Mouse (Mus musculus) intestine, postnatal 0 days (tissue): ENCODE results near the gene Arhgef19. TPM values are rescaled to one million over a fixed set of nuclear protein-coding genes. Genes with fewer than 3 reads are reported as not detected.

Source experiments
- ATAC-seq: fragments of 200-750 bp; cut with Nextera tagmentation; 2 replicates; pipeline ENCODE4 v1.8.0; 2017; ENCODE audit warnings: mild to moderate bottlenecking, moderate TSS enrichment, moderate library complexity
- H3K27ac ChIP-seq: fragments of 300-500 bp; sonication (generic); 2 replicates; pipeline ENCODE4 v1.5.1; 2014; ENCODE audit warnings: mild to moderate bottlenecking, low read depth, low read length, moderate library complexity
- H3K27me3 ChIP-seq: fragments of 300-500 bp; sonication (generic); replicated peaks from 2 replicates; pipeline ENCODE4 v1.6.1; 2014; ENCODE audit warnings: low read length, mixed read lengths; ENCODE audit not compliant: control insufficient read depth, insufficient read depth
- H3K36me3 ChIP-seq: fragments of 300-500 bp; sonication (generic); 2 replicates; pipeline ENCODE4 v1.6.1; 2014; ENCODE audit warnings: mild to moderate bottlenecking, moderate library complexity; ENCODE audit not compliant: control insufficient read depth, insufficient read depth
- H3K4me1 ChIP-seq: fragments of 300-500 bp; sonication (generic); replicated peaks from 2 replicates; pipeline ENCODE4 v1.6.1; 2014; ENCODE audit warnings: antibody characterized with exemption, low read length, mixed read lengths; ENCODE audit not compliant: control insufficient read depth, insufficient read depth
- H3K4me2 ChIP-seq: fragments of 300-500 bp; sonication (generic); replicated peaks from 2 replicates; pipeline ENCODE4 v1.6.1; 2014; ENCODE audit warnings: low read depth, mild to moderate bottlenecking, moderate library complexity
- H3K4me3 ChIP-seq: fragments of 300-500 bp; sonication (generic); 2 replicates; pipeline ENCODE4 v1.5.1; 2014; ENCODE audit warnings: low read depth, low read length
- H3K9ac ChIP-seq: fragments of 300-500 bp; sonication (generic); 2 replicates; pipeline ENCODE4 v1.6.1; 2014; ENCODE audit warnings: mild to moderate bottlenecking, low read depth, low read length
- H3K9me3 ChIP-seq: fragments of 300-500 bp; sonication (generic); 2 replicates; pipeline ENCODE4 v1.6.1; 2016; ENCODE audit warnings: mixed run types; ENCODE audit not compliant: control insufficient read depth
- CTCF ChIP-seq: sonication (generic); IDR thresholded peaks from 2 replicates; pipeline ENCODE4 v1.5.1; 2016; ENCODE audit warnings: low read depth, mild to moderate bottlenecking, control low read depth, antibody characterized with exemption, moderate library complexity
- WGBS: fragments of 180-500 bp; shearing (Covaris S2); extraction: QIAGEN DNeasy Blood & Tissue Kit; methylation state at CpG from one replicate; pipeline ENCODE4 v1.1.7; 2014; 5-methylcytosine and 5-hydroxymethylcytosine counted together
- polyA plus RNA-seq: library from polyadenylated mRNA; unstranded; fragments of >200 nt; fragmentation: Nextera tagmentation; extraction: Ambion mirVana; gene quantifications from 2 replicates; pipeline ENCODE4 v1.2.1, GENCODE M21; 2015

Gene Arhgef19
- polyA plus RNA-seq, 1 experiment from 2014 or later: 4.5 TPM

GRCm38 (mm10) chr4:141228687-141229086, 10.6 kb upstream of the Arhgef19 start:
- ATAC-seq: peak; percentile 47; the same call in 1 of the 2 replicates
- no peaks in the 10 kb centered on the region for H3K27me3 ChIP-seq
- H3K9me3 ChIP-seq: no peaks in the 10 kb centered on the region
- no peak overlapping the region for H3K9ac ChIP-seq
- no peak overlapping the region for H3K27ac ChIP-seq
- no peaks in the 10 kb centered on the region for H3K36me3 ChIP-seq
- H3K4me3 ChIP-seq: no peak overlapping the region
- no peak for TF ChIP-seq CTCF
- no peak overlapping the region for H3K4me2 ChIP-seq
- H3K4me1 ChIP-seq: peaks cover 5% of the 10 kb centered on the region; the same call in 1 of the 2 replicates
- WGBS: 53% methylated on average over 7 of the region's 7 CpGs

DNA sequence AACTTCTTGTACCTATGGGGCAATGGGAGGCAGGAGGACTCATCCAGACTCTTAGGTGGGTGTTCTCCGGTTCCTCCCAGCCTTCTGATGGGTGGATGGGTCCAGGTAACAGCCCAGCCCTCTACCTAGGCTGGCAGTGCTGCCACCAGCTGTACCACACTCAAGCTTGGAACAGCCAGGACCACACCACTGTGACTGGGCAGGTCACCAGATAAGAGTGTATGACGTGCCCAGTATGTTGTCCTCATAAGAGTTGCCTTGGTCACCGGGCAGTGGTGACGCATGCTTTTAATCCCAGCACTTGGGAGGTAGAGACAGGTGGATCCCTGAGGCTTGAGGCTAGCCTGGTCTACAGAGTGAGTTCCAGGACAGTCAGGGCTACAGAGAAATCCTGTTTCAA, 6.1 kb upstream of the Arhgef19 start:
- no peaks in the 10 kb centered on the region for H3K27me3 ChIP-seq
- no peaks in the 10 kb centered on the region for H3K9me3 ChIP-seq
- H3K9ac ChIP-seq: no peak overlapping the region
- no peak for TF ChIP-seq CTCF
- no peak for ATAC-seq
- no peaks in the 10 kb centered on the region for H3K36me3 ChIP-seq
- H3K4me3 ChIP-seq: no peak overlapping the region
- 87% methylated on average over 4 of the region's 4 CpGs for WGBS
- no peak overlapping the region for H3K27ac ChIP-seq
- H3K4me1 ChIP-seq: peaks cover 5% of the 10 kb centered on the region; the same call in 1 of the 2 replicates
- H3K4me2 ChIP-seq: no peak overlapping the region

DNA sequence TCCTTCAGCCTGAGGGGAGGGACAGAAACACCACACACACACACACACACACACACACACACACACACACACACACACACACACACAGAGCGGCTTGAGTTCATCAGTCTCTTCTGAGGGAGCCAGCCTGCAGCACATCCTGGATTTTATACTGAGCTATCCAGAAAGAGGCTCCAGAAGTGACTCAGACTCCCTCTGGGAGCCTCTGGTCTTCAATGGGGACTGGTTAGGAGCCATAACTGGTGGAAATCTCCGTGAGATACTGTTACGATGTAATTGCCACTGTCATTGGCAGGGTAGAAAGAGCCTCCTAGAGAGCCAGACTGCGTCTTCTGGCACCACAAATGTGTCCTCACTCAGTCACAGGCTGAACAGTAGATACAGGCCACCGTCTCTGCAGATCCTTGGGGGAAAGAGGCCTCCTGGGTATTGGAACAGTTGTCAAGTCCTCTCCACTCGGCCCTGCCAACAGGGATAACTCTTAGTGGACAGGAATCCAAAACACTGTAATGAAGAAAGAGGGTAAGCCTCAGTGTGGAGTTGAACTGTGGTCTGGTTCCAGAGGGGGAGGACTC, 3.7 kb upstream of the Arhgef19 start:
- no peaks in the 10 kb centered on the region for H3K36me3 ChIP-seq
- H3K9ac ChIP-seq: no peak overlapping the region
- H3K4me3 ChIP-seq: no peak overlapping the region
- H3K4me2 ChIP-seq: no peak overlapping the region
- no peak for TF ChIP-seq CTCF
- H3K27ac ChIP-seq: no peak overlapping the region
- peaks cover 11% of the 10 kb centered on the region; the same call in 1 of the 2 replicates for H3K4me1 ChIP-seq
- WGBS: 77% methylated on average over 6 of the region's 6 CpGs
- no peaks in the 10 kb centered on the region for H3K27me3 ChIP-seq
- H3K9me3 ChIP-seq: no peaks in the 10 kb centered on the region
- no peak for ATAC-seq

- TF ChIP-seq CTCF: no peak
- Histone ChIP-seq H3K4me3 (no peak overlapping the region), H3K4me1 (peaks cover 11% of the 10 kb centered on the region; the same call in 1 of the 2 replicates), H3K4me2 (no peak overlapping the region), H3K36me3 (no peaks in the 10 kb centered on the region), H3K27me3 (no peaks in the 10 kb centered on the region), H3K27ac (no peak overlapping the region), H3K9me3 (no peaks in the 10 kb centered on the region), H3K9ac (no peak overlapping the region)
- WGBS: 75% methylated on average over 3 of the region's 3 CpGs
- ATAC-seq: no peak
Measured at GRCm38 (mm10) chr4:141236856-141237255, 2.4 kb upstream of the Arhgef19 start.

DNA sequence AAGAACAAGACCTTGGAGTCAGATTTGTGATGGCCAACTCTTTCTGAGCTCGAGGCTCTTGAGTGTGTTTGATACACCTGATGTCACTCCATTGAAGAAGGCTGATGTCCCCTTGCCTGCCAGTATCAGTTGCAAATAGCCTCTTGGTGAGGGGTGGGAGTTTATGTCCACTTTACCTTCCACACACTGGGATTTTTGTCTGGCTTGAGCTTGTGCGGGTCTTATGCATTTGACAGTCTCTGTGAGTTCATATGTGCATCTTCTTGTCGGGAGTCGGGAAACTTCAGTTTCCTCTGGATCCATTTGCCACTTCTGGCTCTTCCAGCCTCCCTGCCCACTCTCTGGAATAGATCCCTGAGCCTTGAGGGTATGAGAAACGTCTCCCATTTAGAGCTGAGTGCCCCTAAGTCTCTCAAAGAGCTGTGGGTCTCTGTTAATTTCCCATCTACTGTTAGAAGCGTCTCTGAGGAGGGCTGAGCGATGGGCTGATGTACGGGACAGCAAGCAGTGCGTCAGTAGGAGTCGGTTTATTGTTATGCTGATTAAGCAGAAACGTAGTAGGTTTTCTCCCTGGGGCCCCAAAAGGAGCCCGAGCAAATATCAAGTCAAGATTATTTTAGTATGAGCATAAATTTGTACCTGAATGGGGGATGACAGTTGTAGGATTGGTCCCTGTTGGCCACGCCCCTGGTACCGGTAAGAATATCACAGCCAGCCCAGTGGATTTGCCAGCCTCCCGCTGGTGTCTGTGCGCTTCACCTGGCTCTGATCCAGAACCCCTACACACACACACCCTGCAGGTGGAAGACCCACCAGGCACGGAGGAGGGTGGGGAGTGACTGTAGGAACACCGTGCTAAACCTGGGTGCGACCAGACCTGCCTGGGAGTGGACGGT, 559 bp upstream of the Arhgef19 start:
- Histone ChIP-seq H3K36me3 (no peaks in the 10 kb centered on the region; the same call in 1 of the 2 replicates), H3K4me1 (peaks cover 11% of the 10 kb centered on the region; the same call in 1 of the 2 replicates), H3K27ac (peak overlapping the region; percentile 68; the same call in 1 of the 2 replicates), H3K27me3 (no peaks in the 10 kb centered on the region), H3K9ac (peak overlapping the region; percentile 26; the same call in 1 of the 2 replicates), H3K9me3 (no peaks in the 10 kb centered on the region), H3K4me2 (peak overlapping the region; percentile 78), H3K4me3 (peak overlapping the region; percentile 37)
- peak; percentile 8; the same call in 1 of the 2 replicates for TF ChIP-seq CTCF
- WGBS: 8% methylated on average over 20 of the region's 20 CpGs
- ATAC-seq: no peak

- peak overlapping the region; percentile 78 for H3K4me2 ChIP-seq
- H3K4me3 ChIP-seq: peak overlapping the region; percentile 37
- peak overlapping the region; percentile 58; the same call in 1 of the 2 replicates for H3K27ac ChIP-seq
- no peak for TF ChIP-seq CTCF
- H3K36me3 ChIP-seq: no peaks in the 10 kb centered on the region; the same call in 1 of the 2 replicates
- no peak overlapping the region for H3K9ac ChIP-seq
- no peaks in the 10 kb centered on the region for H3K27me3 ChIP-seq
- 2% methylated on average over 14 of the region's 14 CpGs for WGBS
- peak; percentile 79 for ATAC-seq
- peaks cover 11% of the 10 kb centered on the region; the same call in 1 of the 2 replicates for H3K4me1 ChIP-seq
- H3K9me3 ChIP-seq: no peaks in the 10 kb centered on the region
Measured at GRCm38 (mm10) chr4:141240617-141241016, 1.3 kb downstream of the Arhgef19 start.
